Mouse (Mus musculus) cerebellum, postnatal 10 days (tissue): ENCODE data around the gene Slc48a1.

Experiments used
- DNase-seq, 2 experiments: peaks; one replicate each; pipeline ENCODE4 v3.0.0; 2021; ENCODE audit warnings: mixed read lengths in 2 of 2

Slc48a1 gene

GRCm38 (mm10) chr15:97784092-97784559, 5.8 kb downstream of the Slc48a1 start:
- peak; percentile 98 to 99 for DNase-seq

GRCm38 (mm10) chr15:97784561-97785161, 6.3 kb downstream of the Slc48a1 start:
- peak in 1 of 2 experiments; percentile 64 for DNase-seq

GRCm38 (mm10) chr15:97785731-97786411, 7.6 kb downstream of the Slc48a1 start:
- DNase-seq = peak; percentile 43 to 51

GRCm38 (mm10) chr15:97786412-97787112, 8.2 kb downstream of the Slc48a1 start:
- DNase-seq = no peak

GRCm38 (mm10) chr15:97787148-97787798, 9.0 kb downstream of the Slc48a1 start:
- DNase-seq = no peak

GRCm38 (mm10) chr15:97787799-97788667, 9.7 kb downstream of the Slc48a1 start:
- no peak for DNase-seq

GRCm38 (mm10) chr15:97788821-97789220, 10.5 kb downstream of the Slc48a1 start:
- peak; percentile 85 to 90 for DNase-seq

- peak; percentile 84 to 88 for DNase-seq
Observed at GRCm38 (mm10) chr15:97789761-97790505, 11.6 kb downstream of the Slc48a1 start.

GRCm38 (mm10) chr15:97791126-97791700, 12.9 kb downstream of the Slc48a1 start:
- DNase-seq = no peak

- DNase-seq = no peak
Observed at GRCm38 (mm10) chr15:97793386-97794153, 15.2 kb downstream of the Slc48a1 start.

GRCm38 (mm10) chr15:97794268-97794667, 15.9 kb downstream of the Slc48a1 start:
- no peak for DNase-seq

- no peak for DNase-seq
Observed at GRCm38 (mm10) chr15:97795559-97796235, 17.4 kb downstream of the Slc48a1 start.

- no peak for DNase-seq
Observed at GRCm38 (mm10) chr15:97796674-97797310, 18.5 kb downstream of the Slc48a1 start.

- DNase-seq = no peak
Observed at GRCm38 (mm10) chr15:97798134-97798533, 19.8 kb downstream of the Slc48a1 start.

- DNase-seq = no peak
Observed at GRCm38 (mm10) chr15:97799446-97799845, 21.1 kb downstream of the Slc48a1 start.

- DNase-seq = no peak
Observed at GRCm38 (mm10) chr15:97800853-97801252, 22.5 kb downstream of the Slc48a1 start.

GRCm38 (mm10) chr15:97801811-97802210, 23.5 kb downstream of the Slc48a1 start:
- peak; percentile 76 to 82 for DNase-seq

GRCm38 (mm10) chr15:97802575-97802974, 24.3 kb downstream of the Slc48a1 start:
- DNase-seq = peak; percentile 79 to 82

- no peak for DNase-seq
Observed at GRCm38 (mm10) chr15:97807867-97808266, 29.5 kb downstream of the Slc48a1 start.
